Mouse (Mus musculus): ENCODE measurements around the gene Capn11. TPM values are rescaled to one million over a fixed set of nuclear protein-coding genes. Genes with fewer than 3 reads are reported as not detected.

Capn11 gene
- polyA plus RNA-seq, 1 experiment from 2014 or later, result 0.84 TPM

DNA sequence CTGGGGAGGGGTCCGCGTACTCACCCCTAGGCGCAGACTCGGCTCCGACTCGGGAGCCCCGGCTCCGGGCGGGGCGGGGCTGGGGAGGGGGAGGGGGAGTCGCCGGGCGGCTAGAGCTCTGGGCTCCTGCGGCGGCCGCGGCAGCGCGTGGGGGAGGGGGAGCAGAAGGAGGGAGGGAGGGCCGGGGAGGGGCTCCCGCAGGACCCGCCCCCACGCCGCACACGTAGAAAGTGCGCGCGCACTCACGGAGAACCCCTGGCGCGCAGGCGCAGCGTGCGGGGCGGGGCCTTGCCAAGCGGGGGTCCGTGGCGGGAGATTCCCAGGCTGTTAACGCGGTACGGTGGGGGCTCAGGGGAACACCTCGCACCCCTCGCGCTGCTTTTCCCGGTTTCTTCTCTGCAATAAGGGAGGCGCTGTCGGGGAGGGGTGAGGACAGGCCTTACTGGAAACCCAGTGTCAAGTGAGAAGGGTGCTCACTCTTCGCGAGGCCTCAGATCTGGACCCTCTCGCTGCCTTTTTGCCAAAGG, 27.0 kb upstream of the Capn11 start, which contains the start of gene Mrpl14:
TSS of gene Mrpl14 (plus strand) at position 230 of the 527 bp plus-strand sequence.
- Histone ChIP-seq H3K27me3 (ENCODE audit: control insufficient read depth, insufficient read depth, low read length) (no peaks in the 10 kb centered on the region), H3K9me3 (replicated peaks; ENCODE audit: control insufficient read depth, low read length) (no peaks in the 10 kb centered on the region), H3K4me1 (ENCODE audit: control insufficient read depth, insufficient read depth, low read length) (peaks cover 23% of the 10 kb centered on the region), H3K36me3 (ENCODE audit: control insufficient read depth, insufficient read depth) (no peaks in the 10 kb centered on the region), H3K9ac (ENCODE audit: low read length) (peak within 1 kb of the TSS; percentile 91), H3K27ac (ENCODE audit: low read length) (peak within 1 kb of the TSS; percentile 81), H3K4me3 (ENCODE audit: low read length) (peak within 1 kb of the TSS; percentile 96), H3K4me2 (ENCODE audit: low read depth, low read length) (peak within 1 kb of the TSS; percentile 86)
- peak; percentile 80 for ATAC-seq (replicated peaks; ENCODE audit: extremely low read depth, insufficient read depth, low FRiP score)
- WGBS, result under 1% methylated on average over 43 of the region's 50 CpGs

DNA sequence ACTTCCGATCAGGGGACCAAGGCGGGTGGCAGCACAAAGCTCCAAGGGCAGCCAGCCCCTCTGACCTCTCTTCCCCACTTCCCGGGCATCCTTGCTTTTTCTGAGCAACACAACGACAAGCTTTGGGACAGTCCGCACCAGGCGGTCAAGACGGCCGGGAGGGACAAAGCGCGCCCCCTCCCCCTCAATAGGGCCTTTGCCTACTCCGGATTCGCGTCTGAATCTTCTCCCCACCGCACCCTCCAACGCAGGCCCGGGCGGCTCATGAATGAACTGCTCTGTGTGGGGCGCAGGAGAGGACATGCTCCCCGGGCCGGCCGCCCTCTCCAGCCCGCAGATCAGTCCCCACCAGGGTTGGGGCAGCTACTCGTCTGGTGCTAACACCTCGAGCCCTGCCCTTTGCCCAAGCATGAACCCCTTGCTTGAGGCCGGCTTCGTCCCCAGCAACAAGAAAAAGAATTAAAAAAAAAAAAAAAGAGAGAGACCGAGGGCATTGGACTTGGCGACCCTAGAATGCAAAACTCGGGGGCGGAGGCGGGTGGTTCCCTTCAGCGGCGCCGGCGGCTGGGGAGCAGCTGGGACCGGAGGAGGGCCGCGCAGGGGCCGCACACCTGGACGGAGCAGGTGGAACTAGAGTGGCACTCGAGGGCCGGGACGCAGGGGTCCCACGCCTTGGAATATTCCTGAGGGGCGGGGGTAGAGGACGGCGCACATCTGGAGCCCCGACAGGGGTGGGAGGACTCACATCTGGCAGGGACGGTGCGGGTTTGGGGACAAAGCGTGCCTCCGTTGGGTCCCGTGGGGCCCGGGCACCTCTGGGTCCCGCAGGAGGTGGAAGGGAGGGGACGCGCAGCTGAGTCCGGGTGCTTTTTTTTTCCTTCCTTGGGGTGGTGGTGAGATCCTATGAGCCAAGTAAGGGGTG, 26.3 kb upstream of the Capn11 start:
- Histone ChIP-seq H3K4me1 (ENCODE audit: control insufficient read depth, insufficient read depth, low read length) (peaks cover 29% of the 10 kb centered on the region), H3K27me3 (ENCODE audit: control insufficient read depth, insufficient read depth, low read length) (no peaks in the 10 kb centered on the region), H3K9ac (ENCODE audit: low read length) (peak overlapping the region; percentile 91), H3K4me2 (ENCODE audit: low read depth, low read length) (peak overlapping the region; percentile 79), H3K27ac (ENCODE audit: low read length) (peak overlapping the region; percentile 81), H3K9me3 (replicated peaks; ENCODE audit: control insufficient read depth, low read length) (no peaks in the 10 kb centered on the region), H3K36me3 (ENCODE audit: control insufficient read depth, insufficient read depth) (no peaks in the 10 kb centered on the region), H3K4me3 (ENCODE audit: low read length) (peak overlapping the region; percentile 96)
- peak; percentile 46 for ATAC-seq (replicated peaks; ENCODE audit: extremely low read depth, insufficient read depth, low FRiP score)
- under 1% methylated on average over 57 of the region's 58 CpGs for WGBS

DNA sequence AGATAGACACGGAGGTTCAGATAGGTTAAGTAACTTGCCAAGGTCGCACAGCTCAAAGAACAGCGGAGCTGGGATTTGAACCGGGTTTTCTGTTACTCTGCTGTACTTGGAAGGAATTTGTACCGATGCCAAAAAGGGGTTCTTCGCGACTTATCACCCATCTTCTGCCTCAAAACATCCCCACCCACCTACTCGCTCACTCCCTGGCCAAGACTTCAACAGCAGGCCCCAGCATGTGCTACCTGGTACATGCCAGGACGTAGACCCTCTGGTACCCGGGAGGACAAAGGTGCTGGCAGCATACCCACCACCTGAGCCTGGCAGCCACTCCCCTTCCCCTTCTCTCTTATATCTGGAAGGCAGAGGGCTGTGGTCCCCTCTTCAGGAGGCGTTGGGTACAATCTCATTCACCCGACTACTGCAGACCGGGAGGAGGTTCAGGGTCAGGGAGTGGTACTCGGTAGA, 25.6 kb upstream of the Capn11 start:
- Histone ChIP-seq H3K4me1 (ENCODE audit: control insufficient read depth, insufficient read depth, low read length) (peaks cover 29% of the 10 kb centered on the region), H3K9me3 (replicated peaks; ENCODE audit: control insufficient read depth, low read length) (no peaks in the 10 kb centered on the region), H3K4me2 (ENCODE audit: low read depth, low read length) (peak overlapping the region; percentile 79), H3K27ac (ENCODE audit: low read length) (peak overlapping the region; percentile 81), H3K27me3 (ENCODE audit: control insufficient read depth, insufficient read depth, low read length) (no peaks in the 10 kb centered on the region), H3K9ac (ENCODE audit: low read length) (peak overlapping the region; percentile 91), H3K4me3 (ENCODE audit: low read length) (peak overlapping the region; percentile 96), H3K36me3 (ENCODE audit: control insufficient read depth, insufficient read depth) (no peaks in the 10 kb centered on the region)
- ATAC-seq (replicated peaks; ENCODE audit: extremely low read depth, insufficient read depth, low FRiP score), result no peak
- 44% methylated on average over 14 of the region's 14 CpGs for WGBS

DNA sequence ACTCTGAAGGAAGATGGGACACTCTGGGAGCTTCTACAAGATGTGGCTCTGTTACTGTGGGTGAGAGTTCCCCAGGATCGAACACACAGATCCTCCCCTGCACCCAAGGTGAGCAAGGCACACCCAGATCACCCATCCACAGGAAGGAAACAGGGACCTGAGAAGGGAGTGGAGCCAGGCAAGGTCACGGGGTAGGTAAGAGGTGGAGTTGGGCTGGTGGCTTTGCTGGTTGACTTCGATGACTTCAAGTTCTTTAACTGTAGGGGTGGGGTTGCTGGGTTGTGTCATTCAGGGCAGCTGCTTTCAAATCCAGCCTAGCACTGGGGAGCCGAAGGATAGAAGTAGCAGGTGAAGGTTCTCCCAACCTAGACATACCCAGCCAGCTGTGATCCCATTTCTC, 23.7 kb upstream of the Capn11 start:
- Histone ChIP-seq H3K4me1 (ENCODE audit: control insufficient read depth, insufficient read depth, low read length) (peaks cover 22% of the 10 kb centered on the region), H3K36me3 (ENCODE audit: control insufficient read depth, insufficient read depth) (peaks cover 3% of the 10 kb centered on the region; the same call in 1 of the 2 replicates), H3K27ac (ENCODE audit: low read length) (no peak overlapping the region), H3K4me3 (ENCODE audit: low read length) (no peak overlapping the region), H3K4me2 (ENCODE audit: low read depth, low read length) (no peak overlapping the region), H3K9ac (ENCODE audit: low read length) (no peak overlapping the region), H3K27me3 (ENCODE audit: control insufficient read depth, insufficient read depth, low read length) (no peaks in the 10 kb centered on the region), H3K9me3 (replicated peaks; ENCODE audit: control insufficient read depth, low read length) (no peaks in the 10 kb centered on the region)
- 74% methylated on average over 4 of the region's 4 CpGs for WGBS
- no peak for ATAC-seq (replicated peaks; ENCODE audit: extremely low read depth, insufficient read depth, low FRiP score)

DNA sequence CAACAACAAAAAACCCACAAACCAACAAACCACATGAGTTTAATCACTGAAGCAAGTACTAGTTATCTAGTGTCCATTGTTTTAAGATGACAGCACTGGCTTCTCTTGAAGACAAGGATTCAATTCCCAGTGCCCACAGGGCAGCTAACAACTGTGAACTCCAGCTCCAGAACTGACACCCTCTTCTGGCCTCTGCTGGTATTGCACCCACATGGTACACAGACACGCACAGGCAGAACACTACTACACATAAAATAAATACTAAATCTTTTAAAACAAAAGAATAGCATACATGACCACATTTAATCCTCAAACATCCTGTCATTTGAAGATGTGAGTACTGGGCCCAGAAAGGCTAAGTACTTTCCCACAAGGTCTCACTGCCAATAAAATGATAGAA, 22.5 kb upstream of the Capn11 start:
- no peaks in the 10 kb centered on the region for H3K9me3 ChIP-seq (replicated peaks; ENCODE audit: control insufficient read depth, low read length)
- H3K9ac ChIP-seq (ENCODE audit: low read length), result no peak overlapping the region
- 92% methylated on average over 1 of the region's 1 CpGs for WGBS
- no peak overlapping the region for H3K4me2 ChIP-seq (ENCODE audit: low read depth, low read length)
- peaks cover 6% of the 10 kb centered on the region; the same call in 1 of the 2 replicates for H3K36me3 ChIP-seq (ENCODE audit: control insufficient read depth, insufficient read depth)
- peaks cover 11% of the 10 kb centered on the region for H3K4me1 ChIP-seq (ENCODE audit: control insufficient read depth, insufficient read depth, low read length)
- no peaks in the 10 kb centered on the region for H3K27me3 ChIP-seq (ENCODE audit: control insufficient read depth, insufficient read depth, low read length)
- H3K4me3 ChIP-seq (ENCODE audit: low read length), result no peak overlapping the region
- no peak overlapping the region for H3K27ac ChIP-seq (ENCODE audit: low read length)
- no peak for ATAC-seq (replicated peaks; ENCODE audit: extremely low read depth, insufficient read depth, low FRiP score)

DNA sequence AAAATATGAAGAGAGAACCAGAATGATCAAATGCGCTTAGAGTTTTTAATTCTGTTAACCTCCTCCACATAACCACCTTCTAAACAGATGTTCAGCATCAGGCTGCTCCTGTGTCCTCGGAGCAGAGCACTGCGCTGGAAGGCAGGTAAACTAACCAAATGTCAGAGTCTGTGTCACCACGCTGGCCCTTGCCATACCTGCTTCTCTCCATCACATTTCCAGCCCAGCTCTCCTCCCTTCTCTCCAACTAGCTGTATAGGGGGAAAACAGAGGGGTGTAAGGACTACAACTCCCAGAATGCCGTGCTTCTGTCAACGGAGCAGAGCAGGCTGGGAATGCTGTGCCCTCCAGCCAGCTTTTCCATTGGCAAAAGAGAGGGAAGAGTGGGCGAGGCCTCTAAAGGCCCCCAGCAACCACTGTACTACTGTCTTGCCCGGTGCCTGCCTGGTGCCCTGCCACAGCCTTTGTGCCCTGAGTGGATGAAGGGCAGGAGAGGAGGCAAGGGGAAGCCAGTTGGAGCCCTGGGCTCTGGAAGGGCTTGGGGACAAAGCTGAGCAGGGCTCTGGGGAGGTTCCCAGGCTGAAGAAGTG, 21.4 kb upstream of the Capn11 start:
- Histone ChIP-seq H3K4me3 (ENCODE audit: low read length) (peak overlapping the region; percentile 14; the same call in 1 of the 2 replicates), H3K27ac (ENCODE audit: low read length) (peak overlapping the region; percentile 61), H3K9me3 (replicated peaks; ENCODE audit: control insufficient read depth, low read length) (no peaks in the 10 kb centered on the region), H3K4me2 (ENCODE audit: low read depth, low read length) (peak overlapping the region; percentile 56), H3K36me3 (ENCODE audit: control insufficient read depth, insufficient read depth) (peaks cover 8% of the 10 kb centered on the region), H3K4me1 (ENCODE audit: control insufficient read depth, insufficient read depth, low read length) (peaks cover 11% of the 10 kb centered on the region), H3K9ac (ENCODE audit: low read length) (peak overlapping the region; percentile 63), H3K27me3 (ENCODE audit: control insufficient read depth, insufficient read depth, low read length) (no peaks in the 10 kb centered on the region)
- whole genome bisulfite sequencing, result 54% methylated on average over 8 of the region's 8 CpGs
- ATAC-seq (replicated peaks; ENCODE audit: extremely low read depth, insufficient read depth, low FRiP score), result peak; percentile 85

DNA sequence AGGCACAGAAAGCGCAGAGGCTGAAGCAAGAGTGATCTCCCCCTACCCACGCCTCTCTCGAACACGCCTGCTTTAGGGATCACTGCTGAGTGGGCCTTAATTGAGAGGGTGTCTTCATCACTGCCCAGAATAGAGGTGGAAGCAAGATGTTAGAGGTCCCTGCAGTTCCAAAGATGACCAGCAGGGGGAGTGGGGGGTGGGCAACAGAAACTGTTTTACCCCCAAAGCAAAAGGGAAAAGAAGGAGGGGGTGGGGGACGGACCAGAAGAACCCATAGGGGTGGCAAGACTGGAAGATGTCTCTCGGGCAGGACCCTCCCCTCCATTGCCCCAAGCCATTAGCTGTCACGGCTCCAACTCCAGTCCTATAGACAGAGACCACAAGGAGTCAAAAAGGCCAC, 19.0 kb upstream of the Capn11 start:
- Histone ChIP-seq H3K9me3 (replicated peaks; ENCODE audit: control insufficient read depth, low read length) (no peaks in the 10 kb centered on the region), H3K9ac (ENCODE audit: low read length) (no peak overlapping the region), H3K27me3 (ENCODE audit: control insufficient read depth, insufficient read depth, low read length) (no peaks in the 10 kb centered on the region), H3K36me3 (ENCODE audit: control insufficient read depth, insufficient read depth) (peaks cover 13% of the 10 kb centered on the region), H3K4me2 (ENCODE audit: low read depth, low read length) (no peak overlapping the region), H3K27ac (ENCODE audit: low read length) (no peak overlapping the region), H3K4me1 (ENCODE audit: control insufficient read depth, insufficient read depth, low read length) (peaks cover 6% of the 10 kb centered on the region), H3K4me3 (ENCODE audit: low read length) (no peak overlapping the region)
- no peak for ATAC-seq (replicated peaks; ENCODE audit: extremely low read depth, insufficient read depth, low FRiP score)
- 26% methylated on average over 7 of the region's 7 CpGs for WGBS

DNA sequence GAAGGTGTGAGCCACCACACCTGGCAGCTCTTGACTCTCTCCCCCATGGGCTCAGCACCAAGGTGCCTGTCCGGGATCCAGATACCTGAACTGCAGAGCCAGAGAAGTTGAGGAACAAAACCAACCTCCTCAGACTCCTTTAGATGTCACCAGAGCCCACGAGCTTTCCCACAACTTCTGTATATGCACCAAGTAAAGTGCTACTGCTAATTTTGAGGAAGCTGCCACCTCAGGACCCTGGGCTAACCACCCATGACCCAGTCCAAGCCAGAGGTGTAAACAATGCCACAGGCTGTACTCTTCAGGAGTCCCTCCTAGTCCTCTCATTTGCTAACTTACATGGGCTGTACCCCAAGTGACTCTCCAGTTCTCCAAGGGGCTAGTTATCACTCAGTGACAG, 13.5 kb upstream of the Capn11 start:
- no peaks in the 10 kb centered on the region for H3K27me3 ChIP-seq (ENCODE audit: control insufficient read depth, insufficient read depth, low read length)
- H3K4me2 ChIP-seq (ENCODE audit: low read depth, low read length), result no peak overlapping the region
- 85% methylated on average over 2 of the region's 2 CpGs for WGBS
- no peak overlapping the region for H3K9ac ChIP-seq (ENCODE audit: low read length)
- no peaks in the 10 kb centered on the region for H3K9me3 ChIP-seq (replicated peaks; ENCODE audit: control insufficient read depth, low read length)
- H3K27ac ChIP-seq (ENCODE audit: low read length), result no peak overlapping the region
- H3K36me3 ChIP-seq (ENCODE audit: control insufficient read depth, insufficient read depth), result peaks cover 17% of the 10 kb centered on the region
- no peak for ATAC-seq (replicated peaks; ENCODE audit: extremely low read depth, insufficient read depth, low FRiP score)
- H3K4me1 ChIP-seq (ENCODE audit: control insufficient read depth, insufficient read depth, low read length), result no peaks in the 10 kb centered on the region
- no peak overlapping the region for H3K4me3 ChIP-seq (ENCODE audit: low read length)

DNA sequence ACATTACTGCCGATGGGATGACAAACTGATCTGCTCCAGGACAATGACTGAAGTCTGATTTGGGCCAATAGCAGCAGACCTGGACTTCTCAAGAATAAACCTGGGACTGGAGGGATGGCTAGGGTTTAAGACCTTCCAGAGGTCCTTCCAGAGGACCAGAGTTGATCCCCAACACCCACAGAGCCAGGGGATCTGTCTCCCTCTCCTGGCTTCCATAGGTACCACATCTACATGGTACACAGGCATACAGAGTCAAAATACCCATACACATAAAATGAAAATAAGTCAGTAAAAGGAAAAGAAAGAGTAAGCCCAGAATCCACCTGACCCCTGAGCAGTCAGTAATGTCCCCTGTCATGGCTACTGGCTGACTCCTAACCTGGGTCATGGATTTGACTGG, 12.7 kb upstream of the Capn11 start:
- no peak overlapping the region for H3K9ac ChIP-seq (ENCODE audit: low read length)

More for the DNA sequence above, 12.7 kb upstream of the Capn11 start:
- Histone ChIP-seq H3K9me3 (replicated peaks; ENCODE audit: control insufficient read depth, low read length) (no peaks in the 10 kb centered on the region), H3K4me3 (ENCODE audit: low read length) (no peak overlapping the region), H3K36me3 (ENCODE audit: control insufficient read depth, insufficient read depth) (peaks cover 17% of the 10 kb centered on the region), H3K27me3 (ENCODE audit: control insufficient read depth, insufficient read depth, low read length) (no peaks in the 10 kb centered on the region), H3K27ac (ENCODE audit: low read length) (no peak overlapping the region), H3K4me1 (ENCODE audit: control insufficient read depth, insufficient read depth, low read length) (no peaks in the 10 kb centered on the region), H3K4me2 (ENCODE audit: low read depth, low read length) (no peak overlapping the region)
- 81% methylated on average over 1 of the region's 1 CpGs for WGBS
- ATAC-seq (replicated peaks; ENCODE audit: extremely low read depth, insufficient read depth, low FRiP score), result no peak

All from heart, embryonic 16.5 days (tissue).